Comparison of ENCODE assay signal across 1 mouse cellular context in the genomic region with DNA sequence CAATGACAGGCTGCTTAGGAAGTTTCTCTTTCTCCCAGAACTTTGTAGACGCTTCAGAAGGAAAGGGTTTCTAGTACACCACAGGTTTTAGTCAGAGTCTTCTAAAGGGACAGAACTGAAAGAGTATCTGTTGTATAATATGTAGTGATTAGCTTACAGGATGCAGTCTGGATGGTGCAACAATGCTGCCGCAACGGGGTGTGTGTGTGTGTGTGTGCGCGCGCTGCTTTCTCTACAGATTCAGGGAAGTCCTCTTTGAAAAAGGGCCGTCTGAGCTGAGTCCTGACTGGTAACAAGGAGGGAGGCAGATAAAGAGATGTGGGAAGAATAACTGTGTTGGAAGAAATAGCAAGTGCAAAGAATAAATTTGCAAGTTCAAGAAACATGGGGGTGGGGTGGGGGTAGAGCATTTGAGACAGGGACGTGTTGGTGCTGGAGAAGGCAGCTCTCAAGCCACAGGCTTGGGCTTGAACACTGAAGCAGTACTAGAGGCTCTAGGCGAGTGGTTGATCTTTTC.
TF ChIP-seq lines count a peak whose summit lies in the region.

No protein-coding gene starts in this region.

TF ChIP-seq in myocyte, 11 proteins besides CTCF, POLR2A, EP300 and RAD21 (continued from another document):
- no peak for TF ChIP-seq POLR2AphosphoS2 (IDR thresholded peaks at IDR 0.05; ENCODE audit: insufficient read length, low read depth)
- TF ChIP-seq USF1 (IDR thresholded peaks at IDR 0.05; ENCODE audit: low read depth): no peak
- no peak for TF ChIP-seq MAX (IDR thresholded peaks at IDR 0.05; ENCODE audit: low read depth)
- TF ChIP-seq CEBPB (IDR thresholded peaks at IDR 0.05; ENCODE audit: insufficient read depth, poor library complexity, severe bottlenecking): no peak
- TF ChIP-seq TCF3 (IDR thresholded peaks at IDR 0.05; ENCODE audit: insufficient read length, low read depth): no peak
- TF ChIP-seq SRF (IDR thresholded peaks at IDR 0.05; ENCODE audit: control insufficient read depth, insufficient read length, low read depth): no peak
- no peak for TF ChIP-seq MYOG (IDR thresholded peaks at IDR 0.05; ENCODE audit: control insufficient read depth in 1 of 3, insufficient read depth in 1 of 3, insufficient read length in 2 of 3, low read depth in 2 of 3)
- TF ChIP-seq REST (IDR thresholded peaks at IDR 0.05; ENCODE audit: insufficient read depth, insufficient read length): no peak
